ENCODE assay signal across 15 mouse cellular contexts in genomic region chr14:48909420-48909819, GRCm38 (mm10).
DNase-seq lines count a peak whose midpoint lies in the region; ATAC-seq and TF ChIP-seq lines count a peak whose summit lies in the region.
"Had no signal": no experiment of that assay in that cellular context is flagged by ENCODE, and none has a peak within 500 bp of the region (broad histone marks: within the 10 kb centered on the region; RNA-seq: fewer than 3 reads in every experiment).

No protein-coding gene starts in this region.

- no peaks in the 10 kb centered on the region for H3K27me3 ChIP-seq in hindbrain, embryonic 15.5 days
- no peaks in the 10 kb centered on the region for H3K27me3 ChIP-seq in hindbrain, embryonic 12.5 days
- H3K27me3 ChIP-seq in cerebellum, adult 2 months (ENCODE audit: control insufficient read depth, insufficient read depth, low read length), result no peaks in the 10 kb centered on the region
- H3K27me3 ChIP-seq: forebrain, embryonic 13.5 days; intestine, embryonic 15.5 days; neural tube, embryonic 13.5 days had no signal

- no peaks in the 10 kb centered on the region for H3K36me3 ChIP-seq in hindbrain, embryonic 15.5 days
- H3K36me3 ChIP-seq in hindbrain, embryonic 12.5 days, result no peaks in the 10 kb centered on the region
- H3K36me3 ChIP-seq: intestine, embryonic 15.5 days; lung, embryonic 15.5 days; neural tube, embryonic 13.5 days had no signal

- no peak overlapping the region for H3K9ac ChIP-seq in hindbrain, embryonic 15.5 days
- H3K9ac ChIP-seq in hindbrain, embryonic 12.5 days, result no peak overlapping the region
- H3K9ac ChIP-seq: forebrain, embryonic 13.5 days; intestine, embryonic 15.5 days; lung, embryonic 15.5 days; neural tube, embryonic 13.5 days had no signal

- no peak overlapping the region for H3K4me2 ChIP-seq in hindbrain, embryonic 15.5 days
- no peak overlapping the region for H3K4me2 ChIP-seq in hindbrain, embryonic 12.5 days (replicated peaks)
- H3K4me2 ChIP-seq: forebrain, embryonic 13.5 days; intestine, embryonic 15.5 days; lung, embryonic 15.5 days; neural tube, embryonic 13.5 days had no signal

- H3K27ac ChIP-seq in hindbrain, embryonic 15.5 days (replicated peaks), result no peak overlapping the region
- H3K27ac ChIP-seq in hindbrain, embryonic 12.5 days, result no peak overlapping the region
- H3K27ac ChIP-seq in cerebellum, adult 2 months (ENCODE audit: insufficient read depth, low read length), result no peak overlapping the region
- H3K27ac ChIP-seq: forebrain, embryonic 13.5 days; gastrocnemius, adult 2 months; intestine, embryonic 15.5 days; lung, embryonic 15.5 days; neural tube, embryonic 13.5 days had no signal

- H3K4me1 ChIP-seq in hindbrain, embryonic 15.5 days (replicated peaks), result 0 out of 2 replicates have a peak, but pooled peaks cover 13% of the 10 kb centered on the region
- peaks cover 3% of the 10 kb centered on the region; the same call in 1 of the 2 replicates for H3K4me1 ChIP-seq in hindbrain, embryonic 12.5 days
- H3K4me1 ChIP-seq in cerebellum, adult 2 months (ENCODE audit: control insufficient read depth, insufficient read depth, low read length), result peaks cover 23% of the 10 kb centered on the region
- H3K4me1 ChIP-seq: intestine, embryonic 15.5 days; lung, embryonic 15.5 days had no signal

- 68% methylated on average over 13 of the region's 13 CpGs for WGBS in hindbrain, embryonic 15.5 days
- WGBS in hindbrain, embryonic 12.5 days, result 74% methylated on average over 13 of the region's 13 CpGs
- WGBS in cerebellum, adult 2 months, result 12% methylated on average over 13 of the region's 13 CpGs

- no peaks in the 10 kb centered on the region for H3K9me3 ChIP-seq in hindbrain, embryonic 15.5 days
- H3K9me3 ChIP-seq in hindbrain, embryonic 12.5 days (replicated peaks), result no peaks in the 10 kb centered on the region
- H3K9me3 ChIP-seq: forebrain, embryonic 13.5 days; intestine, embryonic 15.5 days; lung, embryonic 15.5 days; neural tube, embryonic 13.5 days had no signal

- TF ChIP-seq POLR2A in cerebellum, adult 2 months (IDR thresholded peaks at IDR 0.05; ENCODE audit: borderline replicate concordance, insufficient read depth, low read length), result no peak

- 0 out of 2 replicates have a peak, but pooled peaks have one; percentile 55 for ATAC-seq in hindbrain, embryonic 15.5 days (ENCODE audit: low FRiP score, low read depth)
- ATAC-seq in hindbrain, embryonic 12.5 days (ENCODE audit: low FRiP score), result no peak
- ATAC-seq: forebrain, embryonic 13.5 days; intestine, embryonic 15.5 days had no signal

- peak; percentile 43 for DNase-seq in Muller cell, postnatal 12 days (ENCODE audit: inconsistent ontology term)
- DNase-seq in cerebellum, adult 2 months, result peak; percentile 82 to 83
- peak; percentile 52 to 64 for DNase-seq in kidney, adult 8-10 months
- no peak for DNase-seq in spleen, postnatal 10 days (ENCODE audit: low spot score in 2 of 2)
- DNase-seq in layer of hippocampus, postnatal 36 days, result no peak
- DNase-seq in B cell, adult 2 months, result no peak
- DNase-seq: gastrocnemius, adult 2 months; heart, postnatal 10 days; right cerebral cortex, postnatal 25 days had no signal

- no peak overlapping the region for H3K4me3 ChIP-seq in hindbrain, embryonic 15.5 days
- H3K4me3 ChIP-seq in hindbrain, embryonic 12.5 days, result no peak overlapping the region
- no peak overlapping the region for H3K4me3 ChIP-seq in cerebellum, adult 2 months (replicated peaks; ENCODE audit: insufficient read depth, low read depth, low read length)
- H3K4me3 ChIP-seq: forebrain, embryonic 13.5 days; gastrocnemius, adult 2 months; intestine, embryonic 15.5 days; lung, embryonic 15.5 days; neural tube, embryonic 13.5 days had no signal

- TF ChIP-seq CTCF in cerebellum, adult 2 months (IDR thresholded peaks at IDR 0.05; ENCODE audit: borderline replicate concordance, insufficient read depth, low read depth, low read length), result no peak

Comparison
In these comparisons a context has a peak if more than half of its experiments do, and no peak if none do; other contexts are left out.
1. DNase-seq: peak in Muller cell, postnatal 12 days (single experiment), cerebellum, adult 2 months (2 of 2) and kidney, adult 8-10 months (2 of 2); none in spleen, postnatal 10 days (0 of 2), layer of hippocampus, postnatal 36 days (0 of 2) and B cell, adult 2 months (0 of 2).